Mouse (Mus musculus) liver, embryonic 14 days (tissue): ENCODE data around the gene Slc24a5. TPM values are rescaled to one million over a fixed set of nuclear protein-coding genes. Genes with fewer than 3 reads are reported as not detected.

ENCODE experiments used
- polyA plus RNA-seq: library from polyadenylated mRNA; depleted of rRNA; stranded (reverse); fragments of >200 nt; gene quantifications from 2 replicates; pipeline ENCODE4 v1.2.3, GENCODE M21; 2012; rRNA removed

Gene Slc24a5
- polyA plus RNA-seq: 2.0 and 2.5 TPM in 2 replicates

GRCm38 (mm10) chr2:125067894-125068293, at the start of gene Slc24a5:
Gene Slc24a5 (plus strand): TSS chr2:125068124.

GRCm38 (mm10) chr2:125123477-125123852, 55.5 kb downstream of the Slc24a5 start, which contains the start of gene Myef2:
Gene Myef2 (minus strand): TSS chr2:125123661.

GRCm38 (mm10) chr2:125135903-125136811, 68.2 kb downstream of the Slc24a5 start, which contains the start of gene Ctxn2:
Gene Ctxn2 (plus strand): TSS chr2:125136692.

Other genes with a start within 250 kb of the Slc24a5 start
- 22.1 and 22.9 TPM in 2 replicates for gene Myef2, start 55.5 kb downstream of the Slc24a5 start, polyA plus RNA-seq
- gene Ctxn2, start 68.6 kb downstream of the Slc24a5 start, polyA plus RNA-seq: not detected in 2 replicates
- not detected in 2 replicates for gene Slc12a1, start 84.4 kb downstream of the Slc24a5 start, polyA plus RNA-seq
- gene Dut, start 179.1 kb downstream of the Slc24a5 start, polyA plus RNA-seq: 96.8 and 108 TPM in 2 replicates